Mouse (Mus musculus) lung, embryonic 14.5 days (tissue): ENCODE results near the gene Atp8b5. TPM values are rescaled to one million over a fixed set of nuclear protein-coding genes. Genes with fewer than 3 reads are reported as not detected.

Experiments
- ATAC-seq: fragments of 200-750 bp; cut with Nextera tagmentation; 2 replicates; pipeline ENCODE4 v1.8.0; 2017; ENCODE audit warnings: mild to moderate bottlenecking, moderate TSS enrichment, moderate library complexity; ENCODE audit not compliant: insufficient read depth
- DNase-seq: peaks from one replicate; pipeline ENCODE4 v3.0.0-alpha.2; 2015
- H3K27ac ChIP-seq: fragments of 300-500 bp; sonication (generic); 2 replicates; pipeline ENCODE4 v1.5.1; 2014; ENCODE audit warnings: low read depth, mild to moderate bottlenecking, moderate library complexity
- H3K27me3 ChIP-seq: fragments of 300-500 bp; sonication (generic); 2 replicates; pipeline ENCODE4 v1.6.1; 2014; ENCODE audit warnings: low read length, control low read depth; ENCODE audit not compliant: insufficient read depth
- H3K36me3 ChIP-seq: fragments of 300-500 bp; sonication (generic); 2 replicates; pipeline ENCODE4 v1.6.1; 2014; ENCODE audit warnings: control low read depth; ENCODE audit not compliant: insufficient read depth
- H3K4me1 ChIP-seq: fragments of 300-500 bp; sonication (generic); 2 replicates; pipeline ENCODE4 v1.6.1; 2014; ENCODE audit warnings: antibody characterized with exemption, control low read depth; ENCODE audit not compliant: insufficient read depth
- H3K4me2 ChIP-seq: fragments of 300-500 bp; sonication (generic); 2 replicates; pipeline ENCODE4 v1.6.1; 2014; ENCODE audit warnings: mild to moderate bottlenecking
- H3K4me3 ChIP-seq: fragments of 300-500 bp; sonication (generic); 2 replicates; pipeline ENCODE4 v1.5.1; 2014; ENCODE audit warnings: low read depth, low read length
- H3K9ac ChIP-seq: fragments of 300-500 bp; sonication (generic); 2 replicates; pipeline ENCODE4 v1.6.1; 2014
- H3K9me3 ChIP-seq: fragments of 300-500 bp; sonication (generic); 2 replicates; pipeline ENCODE4 v1.6.1; 2016; ENCODE audit warnings: low read depth, low read length, control low read depth
- CTCF ChIP-seq: IDR thresholded peaks from 2 replicates; pipeline ENCODE4 v1.5.1; 2016; ENCODE audit warnings: antibody characterized with exemption, low read depth
- whole genome bisulfite sequencing: fragments of 180-500 bp; shearing (Covaris S2); extraction: QIAGEN DNeasy Blood & Tissue Kit; methylation state at CpG from one replicate; pipeline ENCODE4 v1.1.7; 2014; 5-methylcytosine and 5-hydroxymethylcytosine counted together
- polyA plus RNA-seq: library from polyadenylated mRNA; unstranded; fragments of >200 nt; fragmentation: Nextera tagmentation; extraction: Ambion mirVana; gene quantifications from 2 replicates; pipeline ENCODE4 v1.2.1, GENCODE M21; 2014

The Atp8b5 gene
- polyA plus RNA-seq, 1 experiment from 2014 or later: 0.42 TPM

DNA sequence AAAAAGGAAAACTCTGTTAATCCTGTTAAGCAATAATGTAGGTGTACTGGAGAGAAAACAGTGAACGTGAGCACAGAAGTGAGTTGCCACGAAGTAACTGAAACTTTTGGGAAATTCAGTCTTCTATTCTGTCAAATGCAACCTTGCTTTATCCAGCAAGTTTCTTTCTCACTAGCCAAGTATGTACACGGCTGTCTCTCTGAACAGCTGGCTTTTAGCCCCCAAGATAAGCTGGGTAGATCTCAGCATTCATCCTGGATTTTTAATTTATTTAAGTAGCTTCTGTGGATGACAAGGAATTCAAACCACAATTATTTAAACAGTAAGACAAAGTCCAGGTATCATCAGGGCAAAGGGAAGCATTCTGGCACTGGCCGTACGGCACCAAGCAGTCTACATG, 100.3 kb downstream of the Atp8b5 start:
- Histone ChIP-seq H3K9ac (no peak overlapping the region), H3K27me3 (no peaks in the 10 kb centered on the region; the same call in 1 of the 2 replicates), H3K4me1 (no peaks in the 10 kb centered on the region), H3K4me2 (no peak overlapping the region), H3K27ac (no peak overlapping the region), H3K4me3 (no peak overlapping the region), H3K36me3 (no peaks in the 10 kb centered on the region), H3K9me3 (no peaks in the 10 kb centered on the region)
- WGBS: 72% methylated on average over 5 of the region's 5 CpGs
- no peak for DNase-seq
- ATAC-seq: no peak
- no peak for TF ChIP-seq CTCF

DNA sequence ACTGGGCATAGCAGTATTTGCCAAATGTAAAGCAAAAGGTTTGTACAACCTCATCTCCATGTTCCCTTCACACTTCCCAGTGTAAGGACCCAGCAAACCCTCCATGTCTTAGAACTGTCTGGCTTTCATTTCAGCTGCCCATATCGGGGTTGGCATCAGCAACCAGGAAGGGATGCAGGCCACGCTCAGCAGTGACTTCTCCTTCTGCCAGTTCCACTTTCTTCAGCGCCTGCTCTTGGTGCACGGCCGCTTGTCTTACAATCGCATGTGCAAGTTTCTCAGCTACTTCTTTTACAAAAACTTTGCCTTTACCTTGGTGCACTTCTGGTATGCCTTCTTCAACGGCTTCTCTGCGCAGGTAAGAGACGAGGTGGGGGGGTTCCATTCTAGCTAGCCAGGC, 100.8 kb downstream of the Atp8b5 start:
- Histone ChIP-seq H3K9ac (no peak overlapping the region), H3K4me3 (no peak overlapping the region), H3K27me3 (no peaks in the 10 kb centered on the region; the same call in 1 of the 2 replicates), H3K36me3 (no peaks in the 10 kb centered on the region), H3K27ac (no peak overlapping the region), H3K4me1 (no peaks in the 10 kb centered on the region), H3K4me2 (no peak overlapping the region), H3K9me3 (no peaks in the 10 kb centered on the region)
- ATAC-seq: no peak
- WGBS: 92% methylated on average over 9 of the region's 9 CpGs
- no peak for DNase-seq
- no peak for TF ChIP-seq CTCF

DNA sequence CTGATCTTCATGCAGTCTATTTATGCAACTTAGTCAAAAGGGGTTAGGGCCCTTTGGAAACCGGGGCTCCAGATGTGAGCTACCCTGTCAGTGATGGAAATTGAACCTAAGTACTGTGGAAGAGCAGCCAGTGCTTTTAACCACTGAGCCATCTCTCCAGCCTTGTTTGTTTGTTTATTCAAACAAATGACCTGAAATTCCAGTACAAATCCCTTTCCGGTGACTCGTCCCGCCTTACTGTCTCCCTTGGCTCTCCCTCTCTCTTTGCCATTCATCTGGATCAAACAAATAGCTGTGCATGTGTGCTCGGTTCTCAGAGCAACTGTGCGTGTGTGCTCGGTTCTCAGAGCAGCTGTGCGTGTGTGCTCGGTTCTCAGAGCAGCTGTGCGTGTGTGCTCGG, 104.4 kb downstream of the Atp8b5 start:
- Histone ChIP-seq H3K27me3 (no peaks in the 10 kb centered on the region; the same call in 1 of the 2 replicates), H3K4me2 (no peak overlapping the region), H3K9me3 (no peaks in the 10 kb centered on the region), H3K4me3 (no peak overlapping the region), H3K36me3 (no peaks in the 10 kb centered on the region), H3K4me1 (no peaks in the 10 kb centered on the region), H3K27ac (no peak overlapping the region), H3K9ac (no peak overlapping the region)
- no peak for TF ChIP-seq CTCF
- DNase-seq (no peak), ATAC-seq (no peak)
- WGBS: 48% methylated on average over 9 of the region's 11 CpGs

DNA sequence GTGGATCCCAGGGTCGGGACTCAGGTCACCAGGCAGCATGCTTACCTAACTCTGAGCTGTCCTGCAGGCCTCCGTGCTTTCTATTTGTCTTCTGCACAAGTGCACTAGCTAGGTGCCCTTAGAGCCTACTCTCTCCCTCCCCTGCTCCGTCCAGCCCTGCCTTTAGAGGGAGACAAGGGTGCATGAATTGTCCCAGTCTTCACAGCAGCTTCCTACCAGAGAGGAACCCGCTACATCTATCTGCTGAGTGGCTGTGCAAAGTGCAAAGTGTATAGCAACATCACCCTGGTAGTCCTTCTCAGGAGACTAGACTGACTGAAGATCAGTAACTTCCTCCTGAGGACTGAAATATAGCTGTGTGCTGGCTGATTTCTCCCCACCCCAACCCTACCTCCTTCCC, 105.2 kb downstream of the Atp8b5 start:
- no peak for ATAC-seq
- 0 out of 2 replicates have a peak, but pooled peaks have one; percentile 13 for TF ChIP-seq CTCF
- 51% methylated on average over 4 of the region's 4 CpGs for WGBS

DNA sequence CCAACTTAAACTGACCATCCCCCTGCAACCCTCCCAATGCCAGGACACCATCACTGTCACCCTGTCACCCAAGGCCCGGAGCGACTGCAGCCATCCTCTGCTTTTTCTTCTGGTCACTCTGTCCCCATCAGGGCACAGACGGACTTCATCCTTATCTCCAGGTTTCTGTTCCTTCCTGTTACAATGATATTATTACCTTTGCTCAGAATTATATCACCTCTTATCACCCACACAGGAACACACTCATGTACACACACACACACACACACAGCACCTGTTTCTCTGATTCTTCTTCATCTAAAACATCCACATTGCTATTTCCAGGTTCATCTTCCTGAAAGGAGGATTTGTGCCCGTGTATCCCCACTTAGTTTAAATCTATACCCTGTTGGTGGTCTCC, 107.3 kb downstream of the Atp8b5 start:
- WGBS: 63% methylated on average over 4 of the region's 4 CpGs
- no peak for DNase-seq
- H3K4me2 ChIP-seq: no peak overlapping the region

More for the DNA sequence above, 105.2 kb downstream of the Atp8b5 start:
- H3K27me3 ChIP-seq: no peaks in the 10 kb centered on the region; the same call in 1 of the 2 replicates
- no peak for DNase-seq
- no peaks in the 10 kb centered on the region for H3K36me3 ChIP-seq
- H3K4me1 ChIP-seq: no peaks in the 10 kb centered on the region
- H3K27ac ChIP-seq: no peak overlapping the region
- H3K9me3 ChIP-seq: no peaks in the 10 kb centered on the region
- H3K9ac ChIP-seq: no peak overlapping the region
- no peak overlapping the region for H3K4me3 ChIP-seq
- H3K4me2 ChIP-seq: no peak overlapping the region

DNA sequence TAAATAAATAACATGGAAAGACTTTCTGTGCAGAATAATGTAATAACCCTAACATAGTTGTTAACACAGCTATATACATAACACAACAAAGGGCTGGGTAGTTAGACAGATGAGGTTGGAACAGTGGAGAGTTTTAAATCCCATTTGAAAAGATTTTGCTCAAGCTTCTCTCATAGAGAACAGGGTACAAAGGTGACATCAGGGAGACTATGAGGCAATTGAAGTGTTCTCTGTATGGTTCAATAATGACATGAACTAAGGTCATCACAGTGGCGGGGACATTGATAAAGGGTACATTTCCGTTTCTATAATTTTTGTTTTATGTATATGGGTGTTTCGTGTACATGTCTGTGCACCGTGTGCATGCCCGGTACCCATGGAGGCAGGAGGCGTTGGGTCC, 112.6 kb downstream of the Atp8b5 start:
- DNase-seq (no peak), ATAC-seq (no peak)
- H3K27ac ChIP-seq: no peak overlapping the region
- H3K27me3 ChIP-seq: peaks cover 13% of the 10 kb centered on the region; the same call in 1 of the 2 replicates
- no peaks in the 10 kb centered on the region for H3K9me3 ChIP-seq
- H3K9ac ChIP-seq: no peak overlapping the region
- no peak overlapping the region for H3K4me3 ChIP-seq
- H3K4me1 ChIP-seq: peaks cover 3% of the 10 kb centered on the region; the same call in 1 of the 2 replicates
- WGBS: 91% methylated on average over 6 of the region's 6 CpGs
- no peak for TF ChIP-seq CTCF
- H3K4me2 ChIP-seq: no peak overlapping the region
- H3K36me3 ChIP-seq: no peaks in the 10 kb centered on the region

More for the DNA sequence above, 107.3 kb downstream of the Atp8b5 start:
- Histone ChIP-seq H3K9ac (no peak overlapping the region), H3K27ac (no peak overlapping the region), H3K27me3 (no peaks in the 10 kb centered on the region; the same call in 1 of the 2 replicates), H3K9me3 (no peaks in the 10 kb centered on the region), H3K36me3 (no peaks in the 10 kb centered on the region), H3K4me1 (no peaks in the 10 kb centered on the region), H3K4me3 (no peak overlapping the region)
- TF ChIP-seq CTCF: no peak
- no peak for ATAC-seq

DNA sequence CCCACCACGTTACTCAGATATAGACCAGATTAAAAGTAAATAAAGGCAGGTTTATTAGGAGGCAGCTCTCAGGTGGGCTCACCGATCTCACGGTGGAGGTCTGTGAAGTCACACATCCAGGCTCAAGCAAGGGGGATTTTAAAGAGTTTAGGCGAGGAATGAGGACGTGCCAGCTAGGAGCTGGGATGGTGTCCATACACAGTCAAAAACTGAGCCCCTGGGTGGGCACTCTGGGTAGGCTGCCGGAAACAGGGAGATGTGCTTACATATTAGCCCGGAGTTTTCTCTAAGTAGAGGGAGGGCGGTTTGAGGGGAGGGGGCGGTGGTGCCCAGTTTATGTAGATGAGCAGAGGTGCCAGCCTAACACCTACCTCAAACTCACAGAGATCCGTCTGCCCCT, 114.0 kb downstream of the Atp8b5 start:
- no peak for TF ChIP-seq CTCF
- Histone ChIP-seq H3K36me3 (no peaks in the 10 kb centered on the region), H3K9me3 (no peaks in the 10 kb centered on the region), H3K4me1 (peaks cover 3% of the 10 kb centered on the region; the same call in 1 of the 2 replicates), H3K4me2 (peak overlapping the region; percentile 89), H3K4me3 (peak overlapping the region; percentile 65), H3K27ac (no peak overlapping the region), H3K9ac (peak overlapping the region; percentile 69), H3K27me3 (peaks cover 13% of the 10 kb centered on the region; the same call in 1 of the 2 replicates)
- ATAC-seq (no peak), DNase-seq (no peak)
- WGBS: 39% methylated on average over 10 of the region's 10 CpGs
